Mouse (Mus musculus): ENCODE results near the gene Zfp526. TPM values are rescaled to one million over a fixed set of nuclear protein-coding genes. Genes with fewer than 3 reads are reported as not detected.

Zfp526 gene
- total and polyA plus RNA-seq, 3 experiments, result 6.9 to 9.6 (median 7.4) TPM

- DNase-seq, result peak in 1 of 2 experiments; percentile 11
- H3K79me2 ChIP-seq (replicated peaks; ENCODE audit: control insufficient read depth, insufficient read depth, low read length), result peaks cover 14% of the 10 kb centered on the region
- H3K36me3 ChIP-seq (ENCODE audit: control insufficient read depth, insufficient read depth, low read length), result no peaks in the 10 kb centered on the region; the same call in 1 of the 2 replicates
- H3K27ac ChIP-seq, result no peak overlapping the region
- intact Hi-C loops (cut with DNase I), result no loop called here
- H3K27me3 ChIP-seq (ENCODE audit: control insufficient read depth, insufficient read depth, low read length), result no peaks in the 10 kb centered on the region
- no peak overlapping the region for H3K4me3 ChIP-seq
- WGBS, result 89% methylated on average over 30 of the region's 30 CpGs
- H3K9ac ChIP-seq (ENCODE audit: low read depth, low read length), result no peak overlapping the region
- peaks cover 12% of the 10 kb centered on the region for H3K4me1 ChIP-seq (ENCODE audit: control insufficient read depth, insufficient read depth, low read length)
- no peak for TF ChIP-seq POLR2A (IDR thresholded peaks at IDR 0.05; ENCODE audit: insufficient read depth, low read depth, low read length)
- TF ChIP-seq EP300 (IDR thresholded peaks at IDR 0.05; ENCODE audit: insufficient read depth, low read depth, low read length), result no peak
- no peak for TF ChIP-seq CTCF (IDR thresholded peaks at IDR 0.05)
Measured at GRCm38 (mm10) chr7:25271651-25272444, 50.6 kb downstream of the Zfp526 start.

DNA sequence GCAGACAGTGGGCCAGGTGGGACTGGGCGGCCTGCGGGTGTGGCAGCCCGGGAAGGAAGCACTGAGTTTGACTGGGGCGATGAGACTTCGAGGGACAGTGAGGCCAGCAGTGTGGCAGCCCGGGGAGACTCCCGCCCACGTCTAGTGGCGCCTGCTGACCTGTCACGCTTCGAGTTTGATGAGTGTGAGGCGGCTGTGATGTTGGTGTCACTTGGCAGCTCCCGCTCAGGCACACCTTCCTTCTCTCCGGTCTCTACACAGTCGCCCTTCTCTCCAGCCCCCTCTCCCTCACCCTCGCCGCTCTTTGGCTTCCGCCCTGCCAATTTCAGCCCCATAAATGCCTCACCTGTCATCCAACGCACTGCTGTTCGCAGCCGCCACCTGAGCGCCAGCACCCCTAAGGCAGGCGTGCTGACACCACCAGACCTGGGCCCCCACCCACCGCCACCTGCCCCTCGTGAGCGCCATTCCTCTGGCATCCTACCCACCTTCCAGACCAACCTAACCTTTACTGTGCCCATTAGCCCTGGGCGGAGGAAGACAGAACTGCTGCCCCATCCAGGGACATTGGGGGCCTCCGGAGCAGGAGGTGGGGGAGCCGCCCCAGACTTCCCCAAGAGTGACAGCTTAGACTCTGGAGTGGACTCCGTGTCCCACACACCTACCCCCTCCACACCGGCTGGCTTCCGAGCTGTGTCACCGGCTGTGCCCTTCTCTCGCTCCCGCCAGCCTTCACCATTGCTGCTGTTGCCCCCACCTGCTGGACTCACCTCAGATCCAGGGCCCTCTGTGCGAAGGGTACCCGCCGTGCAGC is 51.4 kb downstream of the Zfp526 start:
- peak in 1 of 2 experiments; percentile 3 for DNase-seq

GRCm38 (mm10) chr7:25273259-25274241 is 52.3 kb downstream of the Zfp526 start:
- no peak overlapping the region for H3K4me3 ChIP-seq
- no peak overlapping the region for H3K27ac ChIP-seq
- H3K36me3 ChIP-seq (ENCODE audit: control insufficient read depth, insufficient read depth, low read length), result peaks cover 3% of the 10 kb centered on the region
- H3K27me3 ChIP-seq (ENCODE audit: control insufficient read depth, insufficient read depth, low read length), result no peaks in the 10 kb centered on the region
- DNase-seq, result peak in 1 of 2 experiments; percentile 3
- H3K9ac ChIP-seq (ENCODE audit: low read depth, low read length), result no peak overlapping the region
- intact Hi-C loops (cut with DNase I), result no loop called here
- peaks cover 16% of the 10 kb centered on the region for H3K4me1 ChIP-seq (ENCODE audit: control insufficient read depth, insufficient read depth, low read length)
- 84% methylated on average over 22 of the region's 22 CpGs for WGBS
- H3K79me2 ChIP-seq (replicated peaks; ENCODE audit: control insufficient read depth, insufficient read depth, low read length), result peaks cover 14% of the 10 kb centered on the region
- no peak for TF ChIP-seq EP300 (IDR thresholded peaks at IDR 0.05; ENCODE audit: insufficient read depth, low read depth, low read length)
- no peak for TF ChIP-seq POLR2A (IDR thresholded peaks at IDR 0.05; ENCODE audit: insufficient read depth, low read depth, low read length)
- TF ChIP-seq CTCF (IDR thresholded peaks at IDR 0.05), result no peak

More for the DNA sequence above, 51.4 kb downstream of the Zfp526 start:
- Histone ChIP-seq H3K27me3 (ENCODE audit: control insufficient read depth, insufficient read depth, low read length) (no peaks in the 10 kb centered on the region), H3K4me3 (no peak overlapping the region), H3K79me2 (replicated peaks; ENCODE audit: control insufficient read depth, insufficient read depth, low read length) (peaks cover 14% of the 10 kb centered on the region), H3K4me1 (ENCODE audit: control insufficient read depth, insufficient read depth, low read length) (peaks cover 15% of the 10 kb centered on the region), H3K36me3 (ENCODE audit: control insufficient read depth, insufficient read depth, low read length) (peaks cover under 1% of the 10 kb centered on the region), H3K9ac (ENCODE audit: low read depth, low read length) (no peak overlapping the region), H3K27ac (no peak overlapping the region)
- 83% methylated on average over 38 of the region's 38 CpGs for WGBS
- intact Hi-C loops (cut with DNase I), result no loop called here
- TF ChIP-seq POLR2A (IDR thresholded peaks at IDR 0.05; ENCODE audit: insufficient read depth, low read depth, low read length) (no peak), EP300 (IDR thresholded peaks at IDR 0.05; ENCODE audit: insufficient read depth, low read depth, low read length) (no peak), CTCF (IDR thresholded peaks at IDR 0.05) (no peak)

DNA sequence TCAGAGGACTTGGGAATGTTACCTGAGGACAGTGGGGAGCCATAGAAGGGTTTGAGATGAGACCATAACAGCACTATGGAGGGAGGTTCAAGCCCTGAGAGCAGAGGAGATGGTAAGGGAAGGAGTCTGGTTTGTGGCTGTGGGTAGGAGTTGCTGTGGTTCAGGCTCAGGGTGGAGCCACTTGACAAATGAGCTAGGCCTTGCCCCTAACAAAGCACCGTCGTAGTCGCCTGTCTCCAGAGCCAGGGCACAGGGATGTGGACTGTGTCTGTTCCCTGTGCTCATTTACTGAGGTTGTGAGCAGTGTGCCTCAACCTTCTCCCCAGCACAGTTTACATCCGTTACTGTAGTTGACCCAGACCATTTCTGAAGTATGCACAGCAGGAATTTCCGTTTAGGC is 53.3 kb downstream of the Zfp526 start:
- H3K4me1 ChIP-seq (ENCODE audit: control insufficient read depth, insufficient read depth, low read length), result peaks cover 14% of the 10 kb centered on the region
- no peak overlapping the region for H3K27ac ChIP-seq
- DNase-seq, result peak in 1 of 2 experiments; percentile 3

DNA sequence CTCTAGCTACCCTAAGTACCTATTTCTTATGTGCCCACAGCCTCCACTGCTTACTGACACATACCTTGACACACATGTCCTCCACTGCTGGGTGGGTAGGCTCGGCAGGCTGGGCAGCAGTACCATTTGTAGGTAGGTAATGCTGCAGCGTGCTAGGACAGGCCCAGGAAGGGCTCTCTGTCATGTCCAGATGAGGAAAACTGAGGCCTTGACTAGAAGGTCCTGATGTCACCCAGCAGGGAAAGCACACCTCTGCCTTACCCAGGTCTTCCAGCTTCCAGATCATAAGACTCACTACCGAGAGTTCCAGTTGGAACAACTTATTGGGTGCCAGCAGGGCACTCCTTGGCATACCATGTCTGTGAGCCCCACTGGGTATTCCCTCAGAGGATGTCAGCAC is 53.8 kb downstream of the Zfp526 start:
- Histone ChIP-seq H3K79me2 (replicated peaks; ENCODE audit: control insufficient read depth, insufficient read depth, low read length) (peaks cover 13% of the 10 kb centered on the region), H3K9ac (ENCODE audit: low read depth, low read length) (no peak overlapping the region), H3K4me3 (no peak overlapping the region), H3K4me1 (ENCODE audit: control insufficient read depth, insufficient read depth, low read length) (peaks cover 10% of the 10 kb centered on the region), H3K27me3 (ENCODE audit: control insufficient read depth, insufficient read depth, low read length) (no peaks in the 10 kb centered on the region), H3K27ac (no peak overlapping the region), H3K36me3 (ENCODE audit: control insufficient read depth, insufficient read depth, low read length) (peaks cover 3% of the 10 kb centered on the region)
- intact Hi-C loops (cut with DNase I), result no loop called here
- TF ChIP-seq CTCF (IDR thresholded peaks at IDR 0.05) (no peak), EP300 (IDR thresholded peaks at IDR 0.05; ENCODE audit: insufficient read depth, low read depth, low read length) (no peak), POLR2A (IDR thresholded peaks at IDR 0.05; ENCODE audit: insufficient read depth, low read depth, low read length) (no peak)
- no peak for DNase-seq
- WGBS, result 79% methylated on average over 3 of the region's 3 CpGs

More for the DNA sequence above, 53.3 kb downstream of the Zfp526 start:
- Histone ChIP-seq H3K9ac (ENCODE audit: low read depth, low read length) (no peak overlapping the region), H3K79me2 (replicated peaks; ENCODE audit: control insufficient read depth, insufficient read depth, low read length) (peaks cover 14% of the 10 kb centered on the region), H3K4me3 (no peak overlapping the region), H3K36me3 (ENCODE audit: control insufficient read depth, insufficient read depth, low read length) (peaks cover 3% of the 10 kb centered on the region), H3K27me3 (ENCODE audit: control insufficient read depth, insufficient read depth, low read length) (no peaks in the 10 kb centered on the region)
- WGBS, result 51% methylated on average over 5 of the region's 5 CpGs
- TF ChIP-seq EP300 (IDR thresholded peaks at IDR 0.05; ENCODE audit: insufficient read depth, low read depth, low read length) (no peak), CTCF (IDR thresholded peaks at IDR 0.05) (no peak), POLR2A (IDR thresholded peaks at IDR 0.05; ENCODE audit: insufficient read depth, low read depth, low read length) (no peak)
- intact Hi-C loops (cut with DNase I), result no loop called here

All from heart, adult 2 months (tissue).